Mouse (Mus musculus): ENCODE measurements at regions not wholly inside any gene's neighbourhood (a gene's known extent, or its start where the extent isn't known, plus 50 kb on each side); places are given as distances from the start of the nearest gene placed in this dataset.

DNA sequence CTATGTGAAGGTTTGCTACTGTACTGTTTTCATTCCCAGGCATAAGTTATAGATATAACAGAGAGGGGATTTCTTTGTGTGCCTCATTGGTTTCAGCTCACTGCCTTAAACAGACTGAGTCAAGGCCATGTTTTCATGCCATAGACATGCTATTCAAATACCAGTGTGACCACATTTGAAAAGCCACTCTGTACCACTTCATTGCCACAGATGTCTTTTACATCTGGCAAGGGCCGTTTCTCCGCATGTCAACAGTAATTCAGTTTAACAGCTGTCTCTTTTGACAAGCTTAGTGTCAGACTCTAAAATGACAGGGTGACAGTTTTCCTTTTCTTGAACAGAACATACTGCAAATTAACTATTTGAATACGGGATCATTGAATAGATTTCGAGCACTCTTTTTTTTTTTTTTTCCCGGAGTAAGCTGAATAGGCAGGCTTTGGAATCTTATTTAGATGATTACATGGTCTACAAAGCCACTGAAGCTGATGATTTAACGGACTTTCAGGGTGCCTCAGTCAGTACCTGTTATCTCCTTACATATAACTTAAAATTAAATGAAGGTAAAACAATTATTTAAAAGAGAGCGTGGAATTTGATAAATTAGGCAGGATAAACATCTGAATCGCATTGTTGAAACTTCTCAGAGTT is 229.4 kb upstream of the Pou3f4 start:
- no peak overlapping the region for H3K9ac ChIP-seq (replicated peaks)
- no peak overlapping the region for H3K4me3 ChIP-seq
- no peaks in the 10 kb centered on the region for H3K4me1 ChIP-seq
- H3K36me3 ChIP-seq, result no peaks in the 10 kb centered on the region
- H3K9me3 ChIP-seq, result no peaks in the 10 kb centered on the region
- H3K27ac ChIP-seq (replicated peaks), result no peak overlapping the region
- WGBS, result 48% methylated on average over 8 of the region's 8 CpGs
- H3K27me3 ChIP-seq, result no peaks in the 10 kb centered on the region
- H3K4me2 ChIP-seq (replicated peaks), result no peak overlapping the region
- peak; percentile 91 for ATAC-seq (ENCODE audit: low FRiP score, low read depth)
